7 mouse cellular contexts compared by ENCODE assay signal in the genomic region with DNA sequence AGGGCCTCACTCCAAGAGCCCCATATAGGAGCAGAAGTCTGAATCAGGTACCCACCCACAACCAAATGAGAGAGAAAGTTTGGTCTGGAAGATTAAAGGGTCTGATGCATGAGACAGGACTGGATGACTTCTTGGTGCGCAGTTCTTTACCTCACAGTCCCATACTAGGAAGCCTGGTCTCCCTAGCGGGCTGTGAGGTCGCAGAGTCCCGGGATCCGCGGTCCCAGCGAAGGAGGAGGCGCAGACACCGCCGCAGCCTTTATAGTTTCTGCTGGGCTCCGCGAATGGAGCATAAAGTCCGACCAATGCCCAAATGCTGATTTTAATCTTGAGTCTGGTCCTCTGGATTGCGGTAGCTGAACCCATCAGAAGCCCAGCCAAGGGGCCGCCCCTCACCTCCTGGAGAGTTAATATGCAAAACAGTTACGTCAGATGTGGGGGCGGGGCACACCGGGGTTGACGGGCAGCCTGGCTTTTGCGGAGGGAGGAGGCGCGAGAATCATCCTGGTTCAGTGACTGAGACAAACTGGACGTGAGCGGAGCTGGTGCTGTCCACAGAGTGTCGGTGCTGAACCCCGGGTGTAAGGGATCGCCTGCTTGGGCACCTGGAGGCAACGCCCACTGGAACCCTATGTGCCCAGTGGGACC. TPM values are rescaled to one million over a fixed set of nuclear protein-coding genes. Genes with fewer than 3 reads are reported as not detected.
DNase-seq lines count a peak whose midpoint lies in the region; ATAC-seq lines count a peak whose summit lies in the region.

A gene (plus strand): TSS at position 211 of the 648 bp plus-strand sequence.

- DNase-seq in R1 (ENCODE audit: low read depth, low spot score) = peak; percentile 93
- DNase-seq in c-Kit-positive CD71-positive TER-119-positive erythroid progenitor cells, embryonic 14.5 days (ENCODE audit: low spot score) = peak; percentile 9
- DNase-seq in left cerebral cortex, adult 11 months (ENCODE audit: low spot score) = peak; percentile 62
- peak; percentile 74 to 75 for DNase-seq in right cerebral cortex, postnatal 36 days (ENCODE audit: low spot score in 2 of 2)

- peak within 1 kb of the TSS; percentile 65 for H3K4me2 ChIP-seq in forebrain, embryonic 13.5 days
- H3K4me2 ChIP-seq in hindbrain, embryonic 16.5 days (ENCODE audit: low read length) = peak within 1 kb of the TSS; percentile 64

- peak within 1 kb of the TSS; percentile 57 for H3K4me3 ChIP-seq in forebrain, embryonic 13.5 days
- H3K4me3 ChIP-seq in hindbrain, embryonic 16.5 days (ENCODE audit: low read length) = peak within 1 kb of the TSS; percentile 66

- H3K27ac ChIP-seq in forebrain, embryonic 13.5 days = peak within 1 kb of the TSS; percentile 40; the same call in 1 of the 2 replicates
- peak within 1 kb of the TSS; percentile 74 for H3K27ac ChIP-seq in hindbrain, embryonic 16.5 days (ENCODE audit: low read depth, low read length)

- no peaks in the 10 kb centered on the region for H3K27me3 ChIP-seq in forebrain, embryonic 13.5 days
- no peaks in the 10 kb centered on the region for H3K27me3 ChIP-seq in hindbrain, embryonic 16.5 days (replicated peaks; ENCODE audit: control insufficient read depth, insufficient read depth, low read length)

- peak; percentile 93 for ATAC-seq in forebrain, embryonic 13.5 days
- ATAC-seq in hindbrain, embryonic 16.5 days = peak; percentile 96
- peak; percentile 96 for ATAC-seq in megakaryocyte-erythroid progenitor cell, adult 5-6 weeks (replicated peaks; ENCODE audit: low FRiP score, low TSS enrichment, poor library complexity, severe bottlenecking)

- H3K36me3 ChIP-seq in forebrain, embryonic 13.5 days (ENCODE audit: poor library complexity, severe bottlenecking) = no peaks in the 10 kb centered on the region
- H3K36me3 ChIP-seq in hindbrain, embryonic 16.5 days (ENCODE audit: control insufficient read depth, insufficient read depth, low read length) = no peaks in the 10 kb centered on the region

- under 1% methylated on average over 28 of the region's 28 CpGs for WGBS in forebrain, embryonic 13.5 days
- 0% methylated on average over 28 of the region's 28 CpGs for WGBS in hindbrain, embryonic 16.5 days

- peaks cover 12% of the 10 kb centered on the region; the same call in 1 of the 2 replicates for H3K4me1 ChIP-seq in forebrain, embryonic 13.5 days
- no peaks in the 10 kb centered on the region; the same call in 1 of the 2 replicates for H3K4me1 ChIP-seq in hindbrain, embryonic 16.5 days (ENCODE audit: control insufficient read depth, insufficient read depth, low read depth, low read length)

- H3K9me3 ChIP-seq in forebrain, embryonic 13.5 days (replicated peaks) = no peaks in the 10 kb centered on the region
- no peaks in the 10 kb centered on the region for H3K9me3 ChIP-seq in hindbrain, embryonic 16.5 days (ENCODE audit: control insufficient read depth, low read length)

- peak within 1 kb of the TSS; percentile 66 for H3K9ac ChIP-seq in forebrain, embryonic 13.5 days
- H3K9ac ChIP-seq in hindbrain, embryonic 16.5 days (ENCODE audit: low read depth, low read length) = peak within 1 kb of the TSS; percentile 61

RNA-seq across cellular contexts. Expression of the gene that starts here (rescaled TPM):
- polyA plus RNA-seq in forebrain, embryonic 13.5 days (2015; fragmentation: Nextera tagmentation; extraction: Ambion mirVana) = 24.6 and 25.6 TPM in 2 replicates
- 62.5 and 65.7 TPM in 2 replicates for polyA plus RNA-seq in hindbrain, embryonic 16.5 days (2015; fragmentation: Nextera tagmentation; extraction: Ambion mirVana)
- total RNA-seq in megakaryocyte-erythroid progenitor cell, adult 5-6 weeks (2014; fragmentation: Nextera tagmentation) = not detected in 2 replicates
- total RNA-seq in megakaryocyte-erythroid progenitor cell, adult 5-6 weeks (2017) = not detected in 2 replicates

Comparison
In these comparisons a context has a peak if more than half of its experiments do, and no peak if none do; other contexts are left out.
1. Peak in every context shown above with its lines: DNase-seq, ATAC-seq, H3K4me3 ChIP-seq and H3K27ac ChIP-seq.
2. Peak in ATAC-seq in megakaryocyte-erythroid progenitor cell, adult 5-6 weeks; RNA of the gene not detected or under 1 TPM.
3. DNase-seq: peak in every context shown above with its lines; median percentile 93 in R1; 74 in right cerebral cortex, postnatal 36 days; 62 in left cerebral cortex, adult 11 months; 9 in c-Kit-positive CD71-positive TER-119-positive erythroid progenitor cells, embryonic 14.5 days.